Mouse (Mus musculus) inflammation-experienced regulatory T-cells, adult 6 months (primary cell): ENCODE results near the gene Npvf. TPM values are rescaled to one million over a fixed set of nuclear protein-coding genes. Genes with fewer than 3 reads are reported as not detected.
A peak's percentile ranks its signal among the peaks of the same experiment; 100 is the strongest.
"Not testable (repeated sequence)": the region's sequence is repeated elsewhere in the genome, so short reads cannot be mapped to it uniquely, and the experiment has no call there.

Experiments
- ATAC-seq: one replicate; pipeline ENCODE4 v1.8.0; 2017
- polyA plus RNA-seq, 3 experiments: library from polyadenylated mRNA; unstranded; fragments of 100-300 nt; shearing (Covaris generic); gene quantifications; one replicate each; pipeline ENCODE4 v1.2.1; 2017

The Npvf gene
- polyA plus RNA-seq, 3 experiments from 2014 or later: not detected

DNA sequence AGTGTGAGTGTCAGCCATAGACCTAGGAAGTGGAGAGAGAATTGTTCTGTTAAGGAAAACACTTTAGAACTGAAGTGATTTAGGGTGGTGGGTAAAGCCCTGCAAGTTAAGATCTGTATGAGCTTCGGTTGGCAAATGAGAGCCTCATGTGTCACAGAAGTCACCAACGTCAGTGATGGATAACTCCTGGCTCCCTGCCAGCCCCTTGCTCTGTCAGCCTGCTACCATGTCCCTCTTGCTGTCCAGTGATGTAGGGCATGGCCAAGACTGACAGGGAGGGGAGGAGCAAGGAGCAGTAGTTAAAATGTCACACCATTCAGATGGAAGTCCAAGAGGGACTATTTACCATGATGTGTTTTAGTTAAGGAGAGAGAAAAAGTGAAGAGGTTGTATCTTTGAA is 14.6 kb downstream of the Npvf start:
- no peak for ATAC-seq

DNA sequence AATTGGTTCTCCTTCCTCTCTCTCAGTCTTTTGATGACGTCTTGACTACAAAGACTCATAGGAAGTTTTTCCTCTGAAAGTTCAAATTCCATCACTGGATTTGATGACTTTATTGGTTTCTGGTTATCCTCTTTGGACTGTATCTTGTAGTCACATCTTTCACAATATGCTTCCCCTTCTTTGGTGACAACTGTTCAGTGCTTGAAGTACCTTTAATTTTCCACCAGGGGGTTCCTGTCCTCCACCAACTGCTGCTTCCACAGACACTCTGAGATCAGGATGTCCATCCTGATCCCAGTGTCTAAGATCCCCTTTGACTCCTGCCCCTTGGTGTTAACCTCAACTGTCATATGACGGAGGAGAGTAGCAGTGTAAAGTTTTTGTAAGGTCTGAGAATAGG is 28.1 kb downstream of the Npvf start:
- not testable (repeated sequence) for ATAC-seq

DNA sequence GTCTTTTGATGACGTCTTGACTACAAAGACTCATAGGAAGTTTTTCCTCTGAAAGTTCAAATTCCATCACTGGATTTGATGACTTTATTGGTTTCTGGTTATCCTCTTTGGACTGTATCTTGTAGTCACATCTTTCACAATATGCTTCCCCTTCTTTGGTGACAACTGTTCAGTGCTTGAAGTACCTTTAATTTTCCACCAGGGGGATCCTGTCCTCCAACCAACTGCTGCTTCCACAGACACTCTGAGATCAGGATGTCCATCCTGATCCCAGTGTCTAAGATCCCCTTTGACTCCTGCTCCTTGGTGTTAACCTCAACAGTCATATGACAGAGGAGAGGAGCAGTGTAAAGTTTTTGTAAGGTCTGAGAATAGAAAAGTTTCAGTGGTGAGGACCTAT is 36.0 kb downstream of the Npvf start:
- ATAC-seq: not testable (repeated sequence)

GRCm38 (mm10) chr6:50601620-50602019 is 52.6 kb downstream of the Npvf start:
- peak; percentile 37 for ATAC-seq

Other genes with a start within 250 kb of the Npvf start
- gene Osbpl3, start 198.2 kb downstream of the Npvf start, polyA plus RNA-seq: 10 to 100 TPM; 29.3 to 61.8 (median 33.5) TPM
- gene Cycs, start 87.9 kb downstream of the Npvf start, polyA plus RNA-seq: 10 to 100 TPM; 30.7 to 35.0 (median 30.7) TPM
- under 1 TPM; 0.20 to 0.94 (median 0.64) TPM for gene 4921507P07Rik, start 57.8 kb downstream of the Npvf start, polyA plus RNA-seq